Mouse (Mus musculus): ENCODE measurements around the gene Pon2. TPM values are rescaled to one million over a fixed set of nuclear protein-coding genes. Genes with fewer than 3 reads are reported as not detected.
"Not testable (repeated sequence)": the region's sequence is repeated elsewhere in the genome, so short reads cannot be mapped to it uniquely, and the experiment has no call there.

Gene Pon2
- 10 to 100 TPM; 19.3 to 20.5 TPM for total RNA-seq (2021)
- long read RNA-seq, transcript Pon2-201 (9 exons, 2,409 nt): major isoform, 31 of 36 reads
- long read RNA-seq, partial matches to known transcripts: 1 of 36 reads
- long read RNA-seq, other reads (novel, unspliced or antisense): 4 of 36 reads

- peak; percentile 56 to 70 for DNase-seq (ENCODE audit: low spot score in 2 of 2)
Measured at GRCm38 (mm10) chr6:5298092-5298554, at the start of gene Pon2. Gene Pon2, minus strand, starts transcription at chr6:5298455.

- DNase-seq (ENCODE audit: low spot score in 2 of 2): no peak
Measured at GRCm38 (mm10) chr6:5344255-5344654, 46.0 kb upstream of the Pon2 start.

GRCm38 (mm10) chr6:5339283-5339682 lies 41.0 kb upstream of the Pon2 start:
- DNase-seq (ENCODE audit: low spot score in 2 of 2): not testable (repeated sequence)

GRCm38 (mm10) chr6:5338781-5339180 lies 40.5 kb upstream of the Pon2 start:
- DNase-seq (ENCODE audit: low spot score in 2 of 2): not testable (repeated sequence)

GRCm38 (mm10) chr6:5336016-5336415 lies 37.8 kb upstream of the Pon2 start:
- not testable (repeated sequence) for DNase-seq (ENCODE audit: low spot score in 2 of 2)

GRCm38 (mm10) chr6:5334021-5334420 lies 35.8 kb upstream of the Pon2 start:
- no peak for DNase-seq (ENCODE audit: low spot score in 2 of 2)

- DNase-seq (ENCODE audit: low spot score in 2 of 2): no peak
Measured at GRCm38 (mm10) chr6:5332560-5333150, 34.4 kb upstream of the Pon2 start.

- no peak for DNase-seq (ENCODE audit: low spot score in 2 of 2)
Measured at GRCm38 (mm10) chr6:5325122-5325521, 26.9 kb upstream of the Pon2 start.

GRCm38 (mm10) chr6:5324101-5324500 lies 25.8 kb upstream of the Pon2 start:
- not testable (repeated sequence) for DNase-seq (ENCODE audit: low spot score in 2 of 2)

GRCm38 (mm10) chr6:5316630-5317029 lies 18.4 kb upstream of the Pon2 start:
- no peak for DNase-seq (ENCODE audit: low spot score in 2 of 2)

- DNase-seq (ENCODE audit: low spot score in 2 of 2): no peak
Measured at GRCm38 (mm10) chr6:5315053-5315759, 17.0 kb upstream of the Pon2 start.

GRCm38 (mm10) chr6:5313951-5314590 lies 15.8 kb upstream of the Pon2 start:
- DNase-seq (ENCODE audit: low spot score in 2 of 2): no peak

GRCm38 (mm10) chr6:5310491-5310890 lies 12.2 kb upstream of the Pon2 start:
- DNase-seq (ENCODE audit: low spot score in 2 of 2): no peak

GRCm38 (mm10) chr6:5309595-5310197 lies 11.4 kb upstream of the Pon2 start:
- DNase-seq (ENCODE audit: low spot score in 2 of 2): no peak

GRCm38 (mm10) chr6:5305926-5306325 lies 7.7 kb upstream of the Pon2 start:
- no peak for DNase-seq (ENCODE audit: low spot score in 2 of 2)

- DNase-seq (ENCODE audit: low spot score in 2 of 2): no peak
Measured at GRCm38 (mm10) chr6:5304956-5305355, 6.7 kb upstream of the Pon2 start.

GRCm38 (mm10) chr6:5300629-5301028 lies 2.4 kb upstream of the Pon2 start:
- no peak for DNase-seq (ENCODE audit: low spot score in 2 of 2)

GRCm38 (mm10) chr6:5299561-5299960 lies 1.3 kb upstream of the Pon2 start:
- no peak for DNase-seq (ENCODE audit: low spot score in 2 of 2)

GRCm38 (mm10) chr6:5297321-5298091 lies 749 bp downstream of the Pon2 start:
- DNase-seq (ENCODE audit: low spot score in 2 of 2): peak; percentile 12 to 32

- no peak for DNase-seq (ENCODE audit: low spot score in 2 of 2)
Measured at GRCm38 (mm10) chr6:5296067-5296466, 2.2 kb downstream of the Pon2 start.
